Mouse (Mus musculus) liver, postnatal 0 days (tissue): ENCODE measurements around the gene Ctss. TPM values are rescaled to one million over a fixed set of nuclear protein-coding genes. Genes with fewer than 3 reads are reported as not detected.

Source experiments
- ATAC-seq: fragments of 200-750 bp; cut with Nextera tagmentation; 2 replicates; pipeline ENCODE4 v1.8.0; 2017; ENCODE audit warnings: mild to moderate bottlenecking, moderate library complexity
- DNase-seq: peaks from one replicate; pipeline ENCODE4 v3.0.0-alpha.2; 2016
- H3K27ac ChIP-seq: fragments of 300-500 bp; sonication (generic); 2 replicates; pipeline ENCODE4 v1.5.1; 2014; ENCODE audit warnings: antibody characterized with exemption, moderate library complexity, mild to moderate bottlenecking, low read depth
- H3K27me3 ChIP-seq: fragments of 300-500 bp; sonication (generic); 2 replicates; pipeline ENCODE4 v1.6.1; 2014; ENCODE audit warnings: low read length, control low read depth, mixed read lengths; ENCODE audit not compliant: insufficient read depth
- H3K36me3 ChIP-seq: fragments of 300-500 bp; sonication (generic); replicated peaks from 2 replicates; pipeline ENCODE4 v1.6.1; 2014; ENCODE audit warnings: mild to moderate bottlenecking, control low read depth, low read length, moderate library complexity, mixed read lengths; ENCODE audit not compliant: insufficient read depth
- H3K4me1 ChIP-seq: fragments of 300-500 bp; sonication (generic); 2 replicates; pipeline ENCODE4 v1.6.1; 2014; ENCODE audit warnings: antibody characterized with exemption, mild to moderate bottlenecking, control low read depth; ENCODE audit not compliant: insufficient read depth
- H3K4me2 ChIP-seq: fragments of 300-500 bp; sonication (generic); 2 replicates; pipeline ENCODE4 v1.6.1; 2014; ENCODE audit warnings: low read depth, mild to moderate bottlenecking, low read length, moderate library complexity, mixed read lengths
- H3K4me3 ChIP-seq: fragments of 300-500 bp; sonication (generic); 2 replicates; pipeline ENCODE4 v1.5.1; 2014; ENCODE audit warnings: low read depth, low read length
- H3K9ac ChIP-seq: fragments of 300-500 bp; sonication (generic); replicated peaks from 2 replicates; pipeline ENCODE4 v1.6.1; 2014; ENCODE audit warnings: mild to moderate bottlenecking, moderate library complexity
- H3K9me3 ChIP-seq: fragments of 300-500 bp; sonication (generic); 2 replicates; pipeline ENCODE4 v1.6.1; 2016; ENCODE audit warnings: mild to moderate bottlenecking, control low read depth, low read length, mixed read lengths
- CTCF ChIP-seq: sonication (generic); IDR thresholded peaks from 2 replicates; pipeline ENCODE4 v1.5.1; 2016; ENCODE audit warnings: antibody characterized with exemption, low read depth
- EP300 ChIP-seq: IDR thresholded peaks from 2 replicates; pipeline ENCODE4 v1.6.1; 2016; ENCODE audit warnings: antibody characterized with exemption, low read depth, mild to moderate bottlenecking
- WGBS: fragments of 180-500 bp; shearing (Covaris S2); extraction: QIAGEN DNeasy Blood & Tissue Kit; methylation state at CpG from one replicate; pipeline ENCODE4 v1.1.7; 2014; ENCODE audit not compliant: insufficient replicate concordance; 5-methylcytosine and 5-hydroxymethylcytosine counted together
- polyA plus RNA-seq: library from polyadenylated mRNA; unstranded; fragments of >200 nt; fragmentation: Nextera tagmentation; extraction: Ambion mirVana; gene quantifications from 2 replicates; pipeline ENCODE4 v1.2.1, GENCODE M21; 2015

The Ctss gene
- polyA plus RNA-seq, 1 experiment from 2014 or later, result 92.8 TPM

GRCm38 (mm10) chr3:95523662-95524061 is 2.9 kb upstream of the Ctss start:
- H3K4me2 ChIP-seq, result no peak overlapping the region
- H3K4me1 ChIP-seq, result peaks cover 33% of the 10 kb centered on the region
- DNase-seq (no peak), ATAC-seq (peak; percentile 3; the same call in 1 of the 2 replicates)
- peak overlapping the region; percentile 18; the same call in 1 of the 2 replicates for H3K27ac ChIP-seq
- H3K36me3 ChIP-seq, result no peaks in the 10 kb centered on the region
- TF ChIP-seq EP300 (no peak), CTCF (no peak)
- H3K27me3 ChIP-seq, result no peaks in the 10 kb centered on the region
- H3K9me3 ChIP-seq, result no peaks in the 10 kb centered on the region
- 26% methylated on average over 3 of the region's 3 CpGs for WGBS
- H3K4me3 ChIP-seq, result no peak overlapping the region
- H3K9ac ChIP-seq, result no peak overlapping the region

DNA sequence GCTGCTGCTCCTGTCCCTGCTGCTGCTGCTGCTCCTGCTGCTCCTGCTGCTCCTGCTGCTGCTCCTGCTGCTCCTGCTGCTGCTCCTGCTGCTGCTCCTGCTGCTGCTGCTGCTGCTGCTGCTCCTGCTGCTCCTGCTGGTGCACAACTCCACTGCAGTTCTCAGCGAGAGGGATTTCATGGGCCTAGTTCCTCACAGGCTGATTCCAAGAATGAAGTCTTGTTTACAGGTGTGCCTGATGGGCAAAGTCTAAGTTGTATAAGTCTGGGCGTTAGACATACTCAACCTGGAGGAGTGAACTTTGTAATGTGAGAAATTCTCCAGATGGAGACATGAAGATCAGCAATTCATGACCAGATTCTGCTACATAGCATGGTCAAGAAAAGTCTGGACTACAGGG is 1.9 kb upstream of the Ctss start:
- Histone ChIP-seq H3K4me1 (peaks cover 25% of the 10 kb centered on the region), H3K9me3 (no peaks in the 10 kb centered on the region), H3K9ac (no peak overlapping the region), H3K4me3 (no peak overlapping the region), H3K36me3 (no peaks in the 10 kb centered on the region), H3K4me2 (no peak overlapping the region), H3K27ac (no peak overlapping the region), H3K27me3 (no peaks in the 10 kb centered on the region)
- ATAC-seq (no peak), DNase-seq (no peak)
- TF ChIP-seq EP300 (no peak), CTCF (no peak)
- 65% methylated on average over 2 of the region's 2 CpGs for WGBS

DNA sequence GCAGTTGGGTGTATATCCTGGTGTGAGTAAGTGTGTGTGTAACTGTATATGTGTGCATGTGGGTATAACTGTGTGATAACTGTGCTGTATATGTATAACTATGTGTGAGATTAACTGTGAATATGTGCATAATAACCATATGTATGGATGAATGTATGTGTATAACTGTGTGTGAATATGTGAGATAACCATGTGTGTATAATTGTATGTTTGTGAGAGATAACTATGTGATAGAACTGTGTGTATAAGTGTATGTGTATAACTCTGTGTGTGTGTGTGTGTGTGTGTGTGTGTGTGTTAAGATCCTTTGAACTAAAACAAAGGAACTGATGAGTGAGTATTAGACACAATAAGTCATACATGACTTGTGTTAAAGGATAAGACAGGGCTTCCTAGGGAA is 475 bp upstream of the Ctss start:
- no peak overlapping the region for H3K4me3 ChIP-seq
- H3K4me2 ChIP-seq, result no peak overlapping the region
- H3K9ac ChIP-seq, result no peak overlapping the region
- 0 out of 2 replicates have a peak, but pooled peaks have one; percentile 24 for ATAC-seq
- no peaks in the 10 kb centered on the region for H3K27me3 ChIP-seq
- H3K27ac ChIP-seq, result peak overlapping the region; percentile 19; the same call in 1 of the 2 replicates
- H3K36me3 ChIP-seq, result no peaks in the 10 kb centered on the region
- H3K4me1 ChIP-seq, result peaks cover 14% of the 10 kb centered on the region
- H3K9me3 ChIP-seq, result no peaks in the 10 kb centered on the region
- TF ChIP-seq CTCF, result no peak
- no peak for TF ChIP-seq EP300
- DNase-seq, result no peak

DNA sequence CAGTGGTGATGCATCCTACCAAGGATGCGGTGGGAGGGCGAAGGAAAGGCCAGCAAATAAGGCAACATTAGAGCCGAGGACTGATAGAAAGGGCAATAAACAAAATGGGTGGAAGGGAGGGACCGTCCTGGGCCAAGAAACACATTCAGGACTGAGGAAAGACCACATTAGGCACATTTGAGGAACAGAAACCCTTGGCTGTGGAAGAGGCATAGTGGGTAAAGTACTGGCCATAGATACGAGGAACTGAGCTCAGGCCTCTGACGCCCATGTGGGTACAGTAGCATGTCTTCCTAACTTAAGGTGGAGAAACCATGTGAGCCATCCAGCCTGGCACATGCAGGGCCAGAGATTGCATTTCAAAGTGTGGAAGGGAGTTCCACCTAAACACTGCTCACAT is 3.2 kb downstream of the Ctss start:
- no peaks in the 10 kb centered on the region for H3K36me3 ChIP-seq
- no peaks in the 10 kb centered on the region for H3K27me3 ChIP-seq
- no peak overlapping the region for H3K9ac ChIP-seq
- TF ChIP-seq EP300 (no peak), CTCF (no peak)
- no peak overlapping the region for H3K27ac ChIP-seq
- ATAC-seq (peak; percentile 35; the same call in 1 of the 2 replicates), DNase-seq (no peak)
- no peaks in the 10 kb centered on the region for H3K9me3 ChIP-seq
- H3K4me1 ChIP-seq, result no peaks in the 10 kb centered on the region
- H3K4me3 ChIP-seq, result no peak overlapping the region
- WGBS, result 59% methylated on average over 6 of the region's 6 CpGs
- H3K4me2 ChIP-seq, result no peak overlapping the region

- Histone ChIP-seq H3K9ac (no peak overlapping the region), H3K4me3 (no peak overlapping the region), H3K36me3 (no peaks in the 10 kb centered on the region), H3K4me1 (no peaks in the 10 kb centered on the region), H3K9me3 (no peaks in the 10 kb centered on the region), H3K27ac (no peak overlapping the region), H3K4me2 (no peak overlapping the region), H3K27me3 (no peaks in the 10 kb centered on the region)
- DNase-seq (no peak), ATAC-seq (no peak)
- WGBS, result 92% methylated on average over 1 of the region's 1 CpGs
- peak; percentile 39 for TF ChIP-seq CTCF
- no peak for TF ChIP-seq EP300
Measured at GRCm38 (mm10) chr3:95531025-95531424, 4.4 kb downstream of the Ctss start.

GRCm38 (mm10) chr3:95533364-95533763 is 6.8 kb downstream of the Ctss start:
- H3K27ac ChIP-seq, result no peak overlapping the region
- WGBS, result 83% methylated on average over 5 of the region's 5 CpGs
- DNase-seq (no peak), ATAC-seq (no peak)
- H3K9ac ChIP-seq, result no peak overlapping the region
- no peaks in the 10 kb centered on the region for H3K9me3 ChIP-seq
- H3K4me1 ChIP-seq, result no peaks in the 10 kb centered on the region
- no peak for TF ChIP-seq EP300
- 0 out of 2 replicates have a peak, but pooled peaks have one; percentile 10 for TF ChIP-seq CTCF
- H3K4me2 ChIP-seq, result no peak overlapping the region
- H3K4me3 ChIP-seq, result no peak overlapping the region
- no peaks in the 10 kb centered on the region for H3K36me3 ChIP-seq
- no peaks in the 10 kb centered on the region for H3K27me3 ChIP-seq

DNA sequence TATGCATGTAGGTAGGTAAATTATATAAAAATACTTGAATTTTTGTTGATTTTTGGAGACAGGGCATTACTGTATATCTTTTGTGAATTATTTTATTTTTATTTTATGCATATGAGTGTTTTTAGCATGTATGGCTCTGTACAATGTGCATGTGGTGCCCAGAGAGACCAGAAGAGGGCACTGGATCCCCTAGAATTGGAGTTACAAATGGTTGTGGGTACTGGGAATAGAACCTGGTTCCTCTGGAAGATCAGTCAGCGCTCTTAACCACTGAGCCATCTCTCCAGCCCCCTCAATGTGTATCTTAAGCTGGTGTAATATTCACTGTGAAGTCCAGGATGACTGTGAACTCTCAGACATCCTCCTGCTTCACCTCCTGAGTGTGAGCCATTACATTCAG is 8.3 kb downstream of the Ctss start:
- Histone ChIP-seq H3K36me3 (no peaks in the 10 kb centered on the region), H3K9me3 (no peaks in the 10 kb centered on the region), H3K27me3 (no peaks in the 10 kb centered on the region), H3K9ac (no peak overlapping the region), H3K4me2 (no peak overlapping the region), H3K4me1 (no peaks in the 10 kb centered on the region), H3K27ac (no peak overlapping the region), H3K4me3 (no peak overlapping the region)
- 65% methylated on average over 1 of the region's 1 CpGs for WGBS
- TF ChIP-seq CTCF, result 0 out of 2 replicates have a peak, but pooled peaks have one; percentile 17
- TF ChIP-seq EP300, result no peak
- no peak for ATAC-seq
- DNase-seq, result no peak
